Comparison of ENCODE assay signal across 15 mouse cellular contexts in genomic region chr7:80073506-80073905, GRCm38 (mm10). TPM values are rescaled to one million over a fixed set of nuclear protein-coding genes. Genes with fewer than 3 reads are reported as not detected.
DNase-seq lines count a peak whose midpoint lies in the region; ATAC-seq and TF ChIP-seq lines count a peak whose summit lies in the region.
"Had no signal": no experiment of that assay in that cellular context is flagged by ENCODE, and none has a peak within 500 bp of the region (broad histone marks: within the 10 kb centered on the region; RNA-seq: fewer than 3 reads in every experiment).

No protein-coding gene starts in this region.

- H3K27me3 ChIP-seq in midbrain, embryonic 12.5 days: no peaks in the 10 kb centered on the region
- no peaks in the 10 kb centered on the region for H3K27me3 ChIP-seq in midbrain, postnatal 0 days (ENCODE audit: insufficient read depth, low read length)
- H3K27me3 ChIP-seq in limb, embryonic 10.5 days (ENCODE audit: low read depth, poor library complexity, severe bottlenecking): no peaks in the 10 kb centered on the region
- no peaks in the 10 kb centered on the region for H3K27me3 ChIP-seq in stomach, embryonic 16.5 days (ENCODE audit: control insufficient read depth, insufficient read depth, low read length)
- H3K27me3 ChIP-seq: heart, embryonic 15.5 days had no signal

- no peak for TF ChIP-seq CTCF in midbrain, postnatal 0 days (IDR thresholded peaks at IDR 0.05)

- no peaks in the 10 kb centered on the region for H3K9me3 ChIP-seq in midbrain, embryonic 12.5 days
- H3K9me3 ChIP-seq in midbrain, postnatal 0 days (ENCODE audit: low read length): no peaks in the 10 kb centered on the region
- H3K9me3 ChIP-seq in limb, embryonic 10.5 days (replicated peaks): no peaks in the 10 kb centered on the region
- H3K9me3 ChIP-seq in stomach, embryonic 16.5 days (replicated peaks; ENCODE audit: control insufficient read depth, low read length): no peaks in the 10 kb centered on the region
- H3K9me3 ChIP-seq: heart, embryonic 15.5 days had no signal

- 76% methylated on average over 8 of the region's 8 CpGs for WGBS in midbrain, embryonic 12.5 days
- WGBS in midbrain, postnatal 0 days: 70% methylated on average over 8 of the region's 8 CpGs
- 88% methylated on average over 8 of the region's 8 CpGs for WGBS in limb, embryonic 10.5 days
- 75% methylated on average over 8 of the region's 8 CpGs for WGBS in stomach, embryonic 16.5 days

- DNase-seq in kidney, adult 8-10 months: peak; percentile 62 to 66
- no peak for DNase-seq in kidney, postnatal 14 days
- no peak for DNase-seq in midbrain, postnatal 0 days (ENCODE audit: low spot score)
- DNase-seq in limb, embryonic 10.5 days (ENCODE audit: low spot score): no peak
- no peak for DNase-seq in cerebellum, postnatal 14 days
- DNase-seq: adrenal gland, postnatal 36 days; forebrain, postnatal 0 days; gastrocnemius, postnatal 36 days; lung, postnatal 14 days had no signal

- peak overlapping the region; percentile 32; the same call in 1 of the 2 replicates for H3K27ac ChIP-seq in midbrain, embryonic 12.5 days (replicated peaks)
- no peak overlapping the region for H3K27ac ChIP-seq in midbrain, postnatal 0 days (ENCODE audit: low read depth, low read length)
- H3K27ac ChIP-seq in limb, embryonic 10.5 days: peak overlapping the region; percentile 19; the same call in 1 of the 2 replicates
- H3K27ac ChIP-seq in stomach, embryonic 16.5 days (ENCODE audit: low read length): peak overlapping the region; percentile 14; the same call in 1 of the 2 replicates
- H3K27ac ChIP-seq: heart, embryonic 15.5 days; hindbrain, embryonic 14.5 days had no signal

- no peak overlapping the region for H3K4me2 ChIP-seq in midbrain, embryonic 12.5 days (replicated peaks)
- no peak overlapping the region for H3K4me2 ChIP-seq in midbrain, postnatal 0 days (ENCODE audit: low read depth, low read length, poor library complexity, severe bottlenecking)
- no peak overlapping the region for H3K4me2 ChIP-seq in stomach, embryonic 16.5 days (ENCODE audit: low read depth, low read length)
- H3K4me2 ChIP-seq: heart, embryonic 15.5 days; hindbrain, embryonic 14.5 days had no signal

- no peaks in the 10 kb centered on the region for H3K36me3 ChIP-seq in midbrain, embryonic 12.5 days
- H3K36me3 ChIP-seq in midbrain, postnatal 0 days (ENCODE audit: insufficient read depth, low read length): no peaks in the 10 kb centered on the region
- no peaks in the 10 kb centered on the region for H3K36me3 ChIP-seq in limb, embryonic 10.5 days
- H3K36me3 ChIP-seq in stomach, embryonic 16.5 days (ENCODE audit: control insufficient read depth, insufficient read depth, low read length): no peaks in the 10 kb centered on the region
- H3K36me3 ChIP-seq: heart, embryonic 15.5 days had no signal

- peaks cover 93% of the 10 kb centered on the region for H3K4me1 ChIP-seq in midbrain, embryonic 12.5 days
- peaks cover 39% of the 10 kb centered on the region for H3K4me1 ChIP-seq in midbrain, postnatal 0 days (ENCODE audit: insufficient read depth, low read length)
- H3K4me1 ChIP-seq in limb, embryonic 10.5 days: peaks cover 87% of the 10 kb centered on the region
- peaks cover 67% of the 10 kb centered on the region for H3K4me1 ChIP-seq in stomach, embryonic 16.5 days (ENCODE audit: control insufficient read depth, insufficient read depth, low read length)

- H3K9ac ChIP-seq in midbrain, embryonic 12.5 days (replicated peaks): no peak overlapping the region
- H3K9ac ChIP-seq in midbrain, postnatal 0 days (replicated peaks; ENCODE audit: low read length, poor library complexity, severe bottlenecking): no peak overlapping the region
- no peak overlapping the region for H3K9ac ChIP-seq in stomach, embryonic 16.5 days (ENCODE audit: low read length)
- H3K9ac ChIP-seq: forebrain, postnatal 0 days; heart, embryonic 15.5 days; hindbrain, embryonic 14.5 days had no signal

- ATAC-seq in midbrain, embryonic 12.5 days (ENCODE audit: low FRiP score, low read depth): no peak
- no peak for ATAC-seq in midbrain, postnatal 0 days (ENCODE audit: low FRiP score)
- no peak for ATAC-seq in stomach, embryonic 16.5 days (ENCODE audit: insufficient read depth, low FRiP score)
- ATAC-seq: CD4-positive, CD25-positive, alpha-beta regulatory T cell, adult 4 months; forebrain, postnatal 0 days had no signal

- no peak overlapping the region for H3K4me3 ChIP-seq in midbrain, embryonic 12.5 days
- H3K4me3 ChIP-seq in midbrain, postnatal 0 days (ENCODE audit: low read depth, low read length): no peak overlapping the region
- no peak overlapping the region for H3K4me3 ChIP-seq in limb, embryonic 10.5 days
- H3K4me3 ChIP-seq in stomach, embryonic 16.5 days (replicated peaks; ENCODE audit: low read length): no peak overlapping the region
- H3K4me3 ChIP-seq: heart, embryonic 15.5 days; left cerebral cortex, adult 2 months had no signal

RNA-seq across cellular contexts. Expression of gene Idh2, which starts 41.7 kb away (rescaled TPM):
- polyA plus RNA-seq in midbrain, embryonic 12.5 days (2016; fragmentation: Nextera tagmentation; extraction: Ambion mirVana): 331 and 347 TPM in 2 replicates
- total RNA-seq in midbrain, postnatal 0 days (2014; rRNA removed): 122 and 136 TPM in 2 replicates
- polyA plus RNA-seq in midbrain, postnatal 0 days (2015; fragmentation: Nextera tagmentation; extraction: Ambion mirVana): 115 and 124 TPM in 2 replicates
- 533 and 582 TPM in 2 replicates for polyA plus RNA-seq in limb, embryonic 10.5 days (2016; fragmentation: Nextera tagmentation; extraction: Ambion mirVana)
- polyA plus RNA-seq in stomach, embryonic 16.5 days (2015; fragmentation: Nextera tagmentation; extraction: Ambion mirVana): 606 and 633 TPM in 2 replicates

RNA-seq across cellular contexts. Expression of gene Zfp710, which starts 48.9 kb away (rescaled TPM):
- polyA plus RNA-seq in midbrain, embryonic 12.5 days (2016; fragmentation: Nextera tagmentation; extraction: Ambion mirVana): 31.1 and 32.8 TPM in 2 replicates
- total RNA-seq in midbrain, postnatal 0 days (2014; rRNA removed): 25.1 and 33.6 TPM in 2 replicates
- 9.8 and 10.7 TPM in 2 replicates for polyA plus RNA-seq in midbrain, postnatal 0 days (2015; fragmentation: Nextera tagmentation; extraction: Ambion mirVana)
- polyA plus RNA-seq in limb, embryonic 10.5 days (2016; fragmentation: Nextera tagmentation; extraction: Ambion mirVana): 19.4 and 19.7 TPM in 2 replicates
- polyA plus RNA-seq in stomach, embryonic 16.5 days (2015; fragmentation: Nextera tagmentation; extraction: Ambion mirVana): 14.3 and 16.7 TPM in 2 replicates

Comparison
In these comparisons a context has a peak if more than half of its experiments do, and no peak if none do; other contexts are left out.
1. DNase-seq: peak in kidney, adult 8-10 months (2 of 2); none in kidney, postnatal 14 days (single experiment), midbrain, postnatal 0 days (single experiment), limb, embryonic 10.5 days (single experiment) and cerebellum, postnatal 14 days (0 of 2).